Mouse (Mus musculus) heart, embryonic 12.5 days (tissue): ENCODE data around the gene Rpusd3. TPM values are rescaled to one million over a fixed set of nuclear protein-coding genes. Genes with fewer than 3 reads are reported as not detected.

Experiments
- ATAC-seq: fragments of 200-750 bp; cut with Nextera tagmentation; 2 replicates; pipeline ENCODE4 v1.8.0; 2017; ENCODE audit warnings: moderate TSS enrichment, moderate library complexity; ENCODE audit not compliant: insufficient number of reproducible peaks, low FRiP score
- H3K27ac ChIP-seq: fragments of 300-500 bp; sonication (generic); 2 replicates; pipeline ENCODE4 v1.5.1; 2016; ENCODE audit warnings: mild to moderate bottlenecking, moderate library complexity; ENCODE audit not compliant: poor library complexity, severe bottlenecking
- H3K27me3 ChIP-seq: fragments of 300-500 bp; sonication (generic); replicated peaks from 2 replicates; pipeline ENCODE4 v1.6.1; 2016; ENCODE audit warnings: mild to moderate bottlenecking, moderate library complexity
- H3K36me3 ChIP-seq: fragments of 300-500 bp; sonication (generic); 2 replicates; pipeline ENCODE4 v1.6.1; 2016; ENCODE audit warnings: mild to moderate bottlenecking, moderate library complexity
- H3K4me1 ChIP-seq: fragments of 300-500 bp; sonication (generic); replicated peaks from 2 replicates; pipeline ENCODE4 v1.6.1; 2016; ENCODE audit warnings: mild to moderate bottlenecking
- H3K4me2 ChIP-seq: fragments of 300-500 bp; sonication (generic); 2 replicates; pipeline ENCODE4 v1.6.1; 2016; ENCODE audit warnings: mild to moderate bottlenecking, moderate library complexity
- H3K4me3 ChIP-seq: fragments of 300-500 bp; sonication (generic); 2 replicates; pipeline ENCODE4 v1.5.1; 2016; ENCODE audit warnings: mild to moderate bottlenecking
- H3K9ac ChIP-seq: fragments of 300-500 bp; sonication (generic); 2 replicates; pipeline ENCODE4 v1.6.1; 2016; ENCODE audit warnings: mild to moderate bottlenecking, moderate library complexity
- H3K9me3 ChIP-seq: fragments of 300-500 bp; sonication (generic); replicated peaks from 2 replicates; pipeline ENCODE4 v1.6.1; 2016; ENCODE audit warnings: mild to moderate bottlenecking, moderate library complexity
- WGBS: fragments of 180-500 bp; shearing (Covaris S2); methylation state at CpG from one replicate; pipeline ENCODE4 v1.1.7; 2016; 5-methylcytosine and 5-hydroxymethylcytosine counted together
- polyA plus RNA-seq: library from polyadenylated mRNA; unstranded; fragments of >200 nt; fragmentation: Nextera tagmentation; extraction: Ambion mirVana; gene quantifications from 2 replicates; pipeline ENCODE4 v1.2.1, GENCODE M21; 2016

Rpusd3 gene
- polyA plus RNA-seq, 1 experiment from 2014 or later, result 16.0 TPM

DNA sequence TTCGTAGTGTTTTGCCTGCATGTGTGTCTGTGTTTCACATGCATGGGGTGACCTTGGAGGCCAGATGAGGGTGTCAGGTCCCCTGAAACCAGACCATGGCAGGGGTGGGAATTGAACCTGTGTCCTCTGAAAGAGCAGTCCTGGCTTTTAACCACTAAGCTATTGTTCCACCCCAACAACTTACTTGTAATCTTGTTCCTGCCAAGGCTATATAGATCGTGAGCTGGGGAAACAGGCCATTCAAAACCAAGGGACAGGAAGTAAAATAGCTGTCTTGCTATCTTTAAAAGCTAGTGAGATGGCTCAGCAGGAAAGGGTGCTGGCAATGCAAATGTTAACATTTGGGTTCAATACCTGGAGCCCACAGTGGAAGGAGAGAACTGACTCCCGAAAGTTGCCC lies 10.8 kb upstream of the Rpusd3 start:
- no peak for ATAC-seq
- H3K36me3 ChIP-seq, result no peaks in the 10 kb centered on the region
- WGBS, result 70% methylated on average over 3 of the region's 3 CpGs

GRCm38 (mm10) chr6:113428006-113428405 lies 8.9 kb upstream of the Rpusd3 start:
- no peak overlapping the region for H3K4me2 ChIP-seq
- H3K27me3 ChIP-seq, result no peaks in the 10 kb centered on the region
- no peak overlapping the region for H3K9ac ChIP-seq
- no peaks in the 10 kb centered on the region for H3K36me3 ChIP-seq
- no peak for ATAC-seq
- H3K27ac ChIP-seq, result no peak overlapping the region
- H3K9me3 ChIP-seq, result no peaks in the 10 kb centered on the region
- 90% methylated on average over 16 of the region's 16 CpGs for WGBS
- no peaks in the 10 kb centered on the region for H3K4me1 ChIP-seq
- H3K4me3 ChIP-seq, result no peak overlapping the region

More for the DNA sequence above, 10.8 kb upstream of the Rpusd3 start:
- Histone ChIP-seq H3K27me3 (no peaks in the 10 kb centered on the region), H3K4me3 (no peak overlapping the region), H3K9ac (no peak overlapping the region), H3K4me1 (no peaks in the 10 kb centered on the region), H3K27ac (no peak overlapping the region), H3K9me3 (no peaks in the 10 kb centered on the region), H3K4me2 (no peak overlapping the region)

GRCm38 (mm10) chr6:113427397-113427796 lies 8.3 kb upstream of the Rpusd3 start:
- Histone ChIP-seq H3K4me2 (no peak overlapping the region), H3K4me3 (no peak overlapping the region), H3K4me1 (no peaks in the 10 kb centered on the region), H3K9me3 (no peaks in the 10 kb centered on the region), H3K27ac (no peak overlapping the region), H3K27me3 (no peaks in the 10 kb centered on the region), H3K36me3 (no peaks in the 10 kb centered on the region), H3K9ac (no peak overlapping the region)
- no peak for ATAC-seq
- 51% methylated on average over 3 of the region's 3 CpGs for WGBS

DNA sequence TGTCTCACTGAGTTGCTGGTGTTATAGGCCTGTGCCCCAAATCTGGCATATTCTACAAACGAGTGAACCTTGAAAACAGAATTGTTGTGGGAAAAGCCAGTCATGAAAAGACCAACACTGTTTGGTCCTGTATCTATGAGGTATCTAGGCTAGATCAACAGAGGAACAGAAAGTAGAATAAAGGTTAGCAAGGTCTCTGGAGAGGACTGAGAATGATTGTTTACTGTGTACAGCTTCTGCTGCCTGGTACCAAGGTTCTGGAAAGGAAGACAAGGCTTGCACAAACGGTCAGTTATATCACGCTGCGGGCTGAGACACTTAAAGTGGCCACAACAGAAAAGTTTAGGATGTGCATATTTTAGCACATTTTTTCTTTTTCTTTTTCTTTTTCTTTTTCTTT lies 7.6 kb upstream of the Rpusd3 start:
- no peaks in the 10 kb centered on the region for H3K36me3 ChIP-seq
- WGBS, result 80% methylated on average over 4 of the region's 4 CpGs
- H3K4me2 ChIP-seq, result no peak overlapping the region
- H3K9ac ChIP-seq, result no peak overlapping the region
- no peaks in the 10 kb centered on the region for H3K9me3 ChIP-seq
- H3K27ac ChIP-seq, result no peak overlapping the region
- H3K27me3 ChIP-seq, result no peaks in the 10 kb centered on the region
- ATAC-seq, result no peak
- no peak overlapping the region for H3K4me3 ChIP-seq
- no peaks in the 10 kb centered on the region for H3K4me1 ChIP-seq

DNA sequence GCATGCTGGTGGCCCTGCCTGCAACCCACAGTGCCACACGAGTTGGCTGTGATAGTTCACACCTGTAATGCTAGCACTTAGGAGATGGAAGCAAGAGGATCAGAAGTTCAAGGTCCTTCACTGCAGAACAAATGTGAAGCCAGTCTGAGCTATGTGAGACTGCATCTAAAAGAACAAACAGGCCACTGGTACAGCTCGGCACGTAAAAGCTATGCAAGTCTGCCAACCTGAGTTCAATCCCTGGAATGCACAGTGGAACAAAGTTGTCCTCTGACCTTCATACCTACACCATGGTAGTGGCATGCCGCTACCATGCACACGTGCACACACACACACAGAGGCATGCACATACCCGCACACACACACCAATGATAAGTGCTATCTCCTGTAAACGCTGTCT lies 5.0 kb upstream of the Rpusd3 start:
- Histone ChIP-seq H3K36me3 (no peaks in the 10 kb centered on the region), H3K4me3 (no peak overlapping the region), H3K27me3 (no peaks in the 10 kb centered on the region), H3K27ac (no peak overlapping the region), H3K9me3 (no peaks in the 10 kb centered on the region), H3K9ac (no peak overlapping the region), H3K4me2 (no peak overlapping the region), H3K4me1 (no peaks in the 10 kb centered on the region)
- ATAC-seq, result no peak
- WGBS, result 69% methylated on average over 7 of the region's 7 CpGs

- no peak overlapping the region for H3K4me2 ChIP-seq
- no peak overlapping the region for H3K9ac ChIP-seq
- no peaks in the 10 kb centered on the region for H3K27me3 ChIP-seq
- no peaks in the 10 kb centered on the region for H3K9me3 ChIP-seq
- 59% methylated on average over 4 of the region's 4 CpGs for WGBS
- H3K36me3 ChIP-seq, result no peaks in the 10 kb centered on the region
- H3K4me3 ChIP-seq, result no peak overlapping the region
- no peak for ATAC-seq
- H3K4me1 ChIP-seq, result peaks cover 7% of the 10 kb centered on the region
- no peak overlapping the region for H3K27ac ChIP-seq
Measured at GRCm38 (mm10) chr6:113423000-113423399, 3.9 kb upstream of the Rpusd3 start.

DNA sequence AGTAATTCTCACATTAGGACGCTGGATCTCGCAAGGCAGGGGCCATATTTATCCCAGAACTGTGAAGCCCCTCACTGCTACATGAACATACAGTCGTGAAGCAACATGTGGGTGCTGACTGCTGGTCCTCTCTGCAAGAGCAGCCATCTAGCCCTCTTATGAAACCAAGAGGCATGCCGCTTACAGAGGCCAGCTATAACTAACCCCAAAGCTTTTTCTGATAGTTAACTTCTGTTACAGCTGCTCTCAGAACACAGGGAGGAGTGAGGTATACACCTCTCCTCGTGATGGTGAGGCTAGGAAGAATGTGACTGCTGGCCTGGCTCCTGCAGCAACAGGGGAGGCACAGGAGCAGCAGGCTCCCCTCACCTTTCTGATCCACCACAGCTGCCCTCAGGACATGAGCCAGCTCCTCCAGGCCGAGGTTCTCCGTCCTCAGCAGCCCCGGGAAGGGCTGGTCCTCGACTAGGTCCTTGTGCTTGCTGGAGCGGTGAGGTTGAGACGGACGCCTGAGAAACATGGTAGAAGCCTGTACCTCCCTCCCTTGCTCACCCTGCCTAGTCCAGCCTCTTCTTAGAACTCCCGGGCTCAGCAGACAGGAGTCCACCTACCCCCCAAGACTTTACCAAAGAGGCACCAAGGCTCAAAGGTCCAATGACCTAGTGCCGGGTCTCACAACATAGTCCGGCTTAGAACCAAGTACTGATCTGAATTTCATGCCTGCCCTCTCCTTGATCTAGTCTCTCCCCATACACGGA lies 520 bp downstream of the Rpusd3 start:
- H3K9me3 ChIP-seq, result no peaks in the 10 kb centered on the region
- no peaks in the 10 kb centered on the region for H3K27me3 ChIP-seq
- H3K9ac ChIP-seq, result peak overlapping the region; percentile 78
- peaks cover 11% of the 10 kb centered on the region for H3K4me1 ChIP-seq
- 14% methylated on average over 16 of the region's 16 CpGs for WGBS
- peak overlapping the region; percentile 19; the same call in 1 of the 2 replicates for H3K27ac ChIP-seq
- H3K4me2 ChIP-seq, result peak overlapping the region; percentile 91
- H3K4me3 ChIP-seq, result peak overlapping the region; percentile 71
- peak; percentile 49 for ATAC-seq
- peaks cover 14% of the 10 kb centered on the region; the same call in 1 of the 2 replicates for H3K36me3 ChIP-seq

DNA sequence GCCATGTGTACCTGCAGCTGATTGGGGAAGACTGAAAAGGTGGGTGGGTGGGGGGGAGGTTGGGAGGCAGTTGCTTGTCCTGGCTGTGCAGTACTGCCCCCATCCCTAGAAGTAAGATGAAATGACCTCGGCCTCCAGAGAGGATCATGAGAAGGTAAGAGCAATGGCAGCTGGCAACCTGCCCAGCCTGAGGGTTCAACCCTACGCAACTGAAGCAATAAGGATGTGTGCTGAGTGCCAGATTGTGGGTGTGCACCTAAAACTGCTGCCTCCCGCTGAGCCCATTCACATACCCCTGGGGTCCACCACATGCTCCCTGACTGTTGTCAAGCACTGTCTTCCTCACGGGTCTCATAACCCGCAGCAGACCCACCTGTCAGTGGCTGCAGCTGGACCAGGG lies 2.7 kb downstream of the Rpusd3 start:
- 79% methylated on average over 5 of the region's 5 CpGs for WGBS
- no peak overlapping the region for H3K4me3 ChIP-seq
- H3K4me2 ChIP-seq, result no peak overlapping the region
- no peak overlapping the region for H3K27ac ChIP-seq
- no peak for ATAC-seq
- no peaks in the 10 kb centered on the region for H3K9me3 ChIP-seq
- peaks cover 14% of the 10 kb centered on the region; the same call in 1 of the 2 replicates for H3K36me3 ChIP-seq
- peaks cover 11% of the 10 kb centered on the region for H3K4me1 ChIP-seq
- no peaks in the 10 kb centered on the region for H3K27me3 ChIP-seq
- no peak overlapping the region for H3K9ac ChIP-seq

DNA sequence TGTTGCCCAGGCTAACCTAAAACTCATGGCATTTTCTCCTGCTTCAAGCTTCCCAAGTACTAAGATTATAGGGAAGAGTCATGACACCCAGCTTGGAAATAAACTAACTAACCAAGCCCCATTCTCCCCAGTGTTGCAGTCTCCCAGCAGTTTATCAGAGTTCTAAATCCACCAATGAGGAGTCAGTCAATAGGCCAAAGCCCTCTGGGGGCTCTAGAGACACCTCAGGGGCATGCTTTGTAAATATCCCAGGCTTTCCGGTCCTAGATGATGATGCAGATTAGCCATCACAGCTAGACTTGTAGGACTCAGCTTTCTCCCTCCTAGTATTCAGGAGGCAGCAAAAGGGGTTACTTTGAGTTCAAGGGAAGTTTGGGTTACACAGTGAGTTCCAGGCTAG lies 9.1 kb downstream of the Rpusd3 start:
- no peak overlapping the region for H3K27ac ChIP-seq
- H3K9me3 ChIP-seq, result no peaks in the 10 kb centered on the region
- no peaks in the 10 kb centered on the region for H3K27me3 ChIP-seq
- WGBS, result 69% methylated on average over 1 of the region's 1 CpGs
- no peak overlapping the region for H3K9ac ChIP-seq
- H3K4me2 ChIP-seq, result no peak overlapping the region
- no peaks in the 10 kb centered on the region for H3K4me1 ChIP-seq
- no peak overlapping the region for H3K4me3 ChIP-seq
- no peak for ATAC-seq
- peaks cover 15% of the 10 kb centered on the region; the same call in 1 of the 2 replicates for H3K36me3 ChIP-seq

- WGBS, result 71% methylated on average over 9 of the region's 9 CpGs
- H3K4me2 ChIP-seq, result no peak overlapping the region
Measured at GRCm38 (mm10) chr6:113406683-113407082, 12.5 kb downstream of the Rpusd3 start.

DNA sequence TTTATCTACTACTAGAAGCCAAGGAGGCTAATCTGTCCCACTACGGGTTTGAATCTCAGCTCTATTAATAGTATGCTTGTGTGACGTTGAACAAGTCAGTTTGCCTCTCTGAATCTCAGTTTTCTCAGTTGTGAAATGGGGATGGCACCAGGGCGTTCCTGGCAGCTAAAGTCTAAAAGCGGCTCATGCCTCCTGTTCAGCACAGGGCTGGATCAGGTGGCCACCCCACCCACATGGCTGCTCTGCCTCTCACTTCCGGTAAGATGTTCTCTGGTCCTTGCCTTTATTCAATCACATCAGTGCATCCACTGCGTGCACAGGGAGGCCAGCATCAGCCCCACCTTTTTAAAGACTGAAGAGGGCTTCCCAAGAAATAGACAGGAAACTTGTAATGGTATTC lies 13.7 kb downstream of the Rpusd3 start:
- Histone ChIP-seq H3K4me1 (no peaks in the 10 kb centered on the region), H3K36me3 (peaks cover 14% of the 10 kb centered on the region; the same call in 1 of the 2 replicates), H3K9me3 (no peaks in the 10 kb centered on the region), H3K9ac (no peak overlapping the region), H3K27ac (no peak overlapping the region), H3K4me2 (no peak overlapping the region), H3K27me3 (no peaks in the 10 kb centered on the region), H3K4me3 (no peak overlapping the region)
- no peak for ATAC-seq
- WGBS, result 71% methylated on average over 6 of the region's 6 CpGs

More at GRCm38 (mm10) chr6:113406683-113407082, 12.5 kb downstream of the Rpusd3 start:
- no peak overlapping the region for H3K4me3 ChIP-seq
- no peak for ATAC-seq
- H3K9me3 ChIP-seq, result no peaks in the 10 kb centered on the region
- H3K27ac ChIP-seq, result no peak overlapping the region
- H3K27me3 ChIP-seq, result no peaks in the 10 kb centered on the region
- peaks cover 8% of the 10 kb centered on the region; the same call in 1 of the 2 replicates for H3K36me3 ChIP-seq
- no peaks in the 10 kb centered on the region for H3K4me1 ChIP-seq
- H3K9ac ChIP-seq, result no peak overlapping the region
